Mouse (Mus musculus) limb, embryonic 12.5 days (tissue): Measurements from ENCODE around the gene Ildr2. TPM values are rescaled to one million over a fixed set of nuclear protein-coding genes. Genes with fewer than 3 reads are reported as not detected.

Experiments used
- ATAC-seq: fragments of 200-750 bp; cut with Nextera tagmentation; 2 replicates; pipeline ENCODE4 v1.8.0; 2017; ENCODE audit warnings: low read depth, moderate TSS enrichment; ENCODE audit not compliant: insufficient number of reproducible peaks, insufficient read depth, low FRiP score, low TSS enrichment
- H3K27ac ChIP-seq: fragments of 300-500 bp; sonication (generic); 2 replicates; pipeline ENCODE4 v1.5.1; 2016; ENCODE audit warnings: mild to moderate bottlenecking, moderate library complexity
- H3K27me3 ChIP-seq: fragments of 300-500 bp; sonication (generic); 2 replicates; pipeline ENCODE4 v1.6.1; 2016; ENCODE audit warnings: mild to moderate bottlenecking, moderate library complexity
- H3K36me3 ChIP-seq: fragments of 300-500 bp; sonication (generic); 2 replicates; pipeline ENCODE4 v1.6.1; 2016; ENCODE audit warnings: mild to moderate bottlenecking, moderate library complexity
- H3K4me1 ChIP-seq: fragments of 300-500 bp; sonication (generic); replicated peaks from 2 replicates; pipeline ENCODE4 v1.6.1; 2016
- H3K4me2 ChIP-seq: fragments of 300-500 bp; sonication (generic); 2 replicates; pipeline ENCODE4 v1.6.1; 2016; ENCODE audit warnings: mild to moderate bottlenecking, moderate library complexity
- H3K4me3 ChIP-seq: fragments of 300-500 bp; sonication (generic); replicated peaks from 2 replicates; pipeline ENCODE4 v1.5.1; 2016; ENCODE audit warnings: mild to moderate bottlenecking
- H3K9ac ChIP-seq: fragments of 300-500 bp; sonication (generic); replicated peaks from 2 replicates; pipeline ENCODE4 v1.6.1; 2016; ENCODE audit warnings: mild to moderate bottlenecking, moderate library complexity
- H3K9me3 ChIP-seq: fragments of 300-500 bp; sonication (generic); 2 replicates; pipeline ENCODE4 v1.6.1; 2016; ENCODE audit warnings: mild to moderate bottlenecking, moderate library complexity
- WGBS: fragments of 180-500 bp; shearing (Covaris S2); methylation state at CpG from one replicate; pipeline ENCODE4 v1.1.7; 2016; 5-methylcytosine and 5-hydroxymethylcytosine counted together
- polyA plus RNA-seq: library from polyadenylated mRNA; unstranded; fragments of >200 nt; fragmentation: Nextera tagmentation; extraction: Ambion mirVana; gene quantifications from 2 replicates; pipeline ENCODE4 v1.2.1, GENCODE M21; 2016

Ildr2 gene
- polyA plus RNA-seq, result 0.23 and 0.29 TPM in 2 replicates

DNA sequence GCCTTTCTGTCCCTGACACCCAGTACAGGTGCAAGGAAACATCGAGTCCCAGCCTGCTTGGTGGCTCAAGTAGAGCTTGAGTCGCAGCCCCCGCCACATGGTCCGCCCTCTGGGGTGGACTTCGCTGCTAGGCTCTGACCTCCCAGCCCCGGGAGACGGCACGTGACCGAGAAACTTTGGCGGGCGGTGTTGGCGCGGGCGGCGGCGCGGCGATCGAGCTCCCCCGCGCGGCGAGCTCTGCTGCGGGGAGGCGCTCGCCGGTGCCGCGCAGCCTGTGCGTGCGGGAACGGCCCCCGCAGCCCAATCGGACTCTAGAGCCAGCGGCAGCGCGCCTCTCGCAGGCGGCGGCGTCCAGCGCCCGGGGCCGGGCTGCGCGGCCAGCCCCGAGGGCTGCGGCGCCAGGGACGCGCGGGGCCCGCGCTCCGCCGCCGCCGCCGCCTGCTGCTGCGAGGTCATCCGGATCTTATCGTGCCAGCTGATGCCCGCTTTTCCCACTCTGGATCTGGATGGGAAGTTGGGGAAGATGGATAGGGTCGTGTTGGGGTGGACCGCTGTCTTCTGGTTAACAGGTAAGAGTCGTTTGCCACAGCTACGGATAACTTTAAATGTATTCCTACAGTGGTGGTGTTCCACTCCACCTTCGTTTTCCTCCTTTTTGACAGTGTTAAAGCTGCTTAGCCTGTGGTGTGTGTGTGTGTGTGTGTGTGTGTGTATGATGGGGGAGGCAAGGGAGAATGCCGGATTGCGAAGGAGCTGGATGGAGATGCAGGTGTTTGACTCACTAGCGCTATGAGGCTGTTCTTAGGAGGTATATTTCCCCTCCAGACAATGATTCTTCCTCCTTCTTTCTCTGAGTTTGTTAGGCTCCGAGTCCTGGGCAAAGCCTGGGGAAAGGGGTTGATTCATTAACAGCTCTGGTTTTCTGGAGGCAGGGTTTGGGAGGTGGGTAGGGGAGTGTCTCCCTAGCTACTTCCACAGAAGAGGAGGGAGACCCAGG, at the start of gene Ildr2:
Gene Ildr2, plus strand, starts transcription at position 242 of the 997 bp plus-strand sequence.
- Histone ChIP-seq H3K4me2 (peak within 1 kb of the TSS; percentile 91), H3K9ac (peak within 1 kb of the TSS; percentile 65), H3K4me1 (peaks cover 12% of the 10 kb centered on the region), H3K9me3 (no peaks in the 10 kb centered on the region), H3K36me3 (no peaks in the 10 kb centered on the region), H3K27ac (no peak within 1 kb of the TSS), H3K27me3 (peaks cover 52% of the 10 kb centered on the region), H3K4me3 (peak within 1 kb of the TSS; percentile 52)
- WGBS, result under 1% methylated on average over 72 of the region's 72 CpGs
- ATAC-seq, result no peak

DNA sequence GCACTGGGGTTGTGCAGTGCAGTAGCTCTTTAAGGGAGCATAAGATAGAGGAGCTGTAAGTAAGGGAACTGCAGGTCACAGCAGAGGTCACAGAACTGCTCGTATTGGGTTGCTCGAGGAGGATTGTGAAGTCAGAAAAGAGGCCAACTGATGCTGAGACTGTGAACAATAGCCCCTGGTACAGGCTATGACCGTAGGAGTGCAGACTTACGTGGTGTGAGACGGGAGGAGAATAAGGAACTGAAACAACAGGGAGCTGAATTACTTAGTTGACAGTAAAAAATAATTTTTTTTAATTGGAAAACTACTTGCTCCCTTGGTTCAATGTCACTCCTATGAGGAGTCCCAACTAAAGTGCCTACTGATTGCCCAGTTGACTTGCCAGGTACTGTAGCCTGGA, 49.8 kb upstream of the Ildr2 start:
- H3K9ac ChIP-seq, result no peak overlapping the region
- H3K4me2 ChIP-seq, result no peak overlapping the region
- H3K4me3 ChIP-seq, result no peak overlapping the region
- H3K4me1 ChIP-seq, result no peaks in the 10 kb centered on the region
- H3K27me3 ChIP-seq, result no peaks in the 10 kb centered on the region
- ATAC-seq, result no peak
- no peak overlapping the region for H3K27ac ChIP-seq
- no peaks in the 10 kb centered on the region for H3K9me3 ChIP-seq
- H3K36me3 ChIP-seq, result no peaks in the 10 kb centered on the region
- WGBS, result 53% methylated on average over 5 of the region's 5 CpGs

DNA sequence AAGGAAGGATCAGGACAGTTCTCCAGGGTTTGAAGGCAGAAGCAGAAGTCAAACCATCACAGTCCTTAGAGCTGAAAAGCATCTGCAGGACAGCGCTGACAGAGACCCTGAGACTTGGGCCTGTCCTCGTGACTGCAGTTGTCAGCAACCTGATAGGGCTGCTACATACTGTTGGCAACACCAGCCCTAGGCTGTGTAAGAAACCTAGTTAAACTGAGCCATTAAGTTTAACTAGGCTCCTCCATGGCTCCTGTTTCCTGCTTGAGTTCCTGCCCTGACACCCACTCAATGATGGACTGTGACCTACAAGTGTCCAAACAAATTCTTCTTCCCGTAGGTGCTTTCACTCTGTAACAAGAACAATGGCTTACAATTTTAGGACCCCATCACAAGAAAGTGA, 48.8 kb upstream of the Ildr2 start:
- Histone ChIP-seq H3K4me3 (no peak overlapping the region), H3K27ac (no peak overlapping the region), H3K9me3 (no peaks in the 10 kb centered on the region), H3K4me2 (no peak overlapping the region), H3K9ac (no peak overlapping the region), H3K36me3 (no peaks in the 10 kb centered on the region), H3K4me1 (no peaks in the 10 kb centered on the region), H3K27me3 (no peaks in the 10 kb centered on the region)
- ATAC-seq, result no peak
- WGBS, result 56% methylated on average over 3 of the region's 3 CpGs

DNA sequence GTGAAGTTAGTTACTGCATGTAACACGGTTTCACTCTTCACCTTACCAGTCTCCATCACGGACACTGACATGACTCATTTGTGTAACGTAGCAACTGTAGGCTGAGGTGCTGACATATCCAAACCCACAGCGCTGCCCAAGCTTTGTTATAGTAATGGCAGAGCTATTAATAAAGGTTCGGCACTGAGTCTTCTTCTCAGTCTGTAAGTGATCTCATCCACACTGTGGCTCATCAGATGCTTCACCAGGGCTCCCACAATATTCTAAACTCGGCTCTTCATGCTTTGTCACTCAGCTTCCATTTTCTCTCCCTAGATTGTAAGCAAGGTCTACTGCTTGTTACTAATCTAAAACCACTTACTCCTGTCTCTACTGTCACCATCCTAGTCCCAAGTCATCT, 44.6 kb upstream of the Ildr2 start:
- no peaks in the 10 kb centered on the region for H3K4me1 ChIP-seq
- H3K27me3 ChIP-seq, result no peaks in the 10 kb centered on the region
- no peak overlapping the region for H3K9ac ChIP-seq
- ATAC-seq, result no peak
- H3K36me3 ChIP-seq, result no peaks in the 10 kb centered on the region
- H3K4me3 ChIP-seq, result no peak overlapping the region
- no peak overlapping the region for H3K4me2 ChIP-seq
- H3K27ac ChIP-seq, result no peak overlapping the region
- 89% methylated on average over 6 of the region's 6 CpGs for WGBS
- no peaks in the 10 kb centered on the region for H3K9me3 ChIP-seq

DNA sequence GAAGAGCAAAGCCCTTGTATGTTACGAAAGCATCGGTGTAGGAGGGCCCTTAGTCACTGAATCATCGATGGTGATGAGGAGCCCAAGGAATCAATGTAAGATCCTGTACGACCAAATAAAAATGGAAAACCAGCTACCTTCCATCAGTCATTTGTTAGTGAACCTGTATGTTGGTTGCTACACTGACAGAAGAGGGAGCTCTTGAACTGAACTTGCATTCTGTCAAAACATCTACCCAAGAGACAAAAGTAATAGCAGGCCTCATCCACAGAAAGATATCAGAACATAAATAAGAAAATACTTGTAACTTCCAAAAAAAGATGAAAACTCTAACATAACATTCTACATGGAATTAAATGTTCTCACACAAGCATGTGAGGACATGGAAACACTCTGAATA, 39.8 kb upstream of the Ildr2 start:
- no peaks in the 10 kb centered on the region for H3K4me1 ChIP-seq
- WGBS, result 82% methylated on average over 4 of the region's 4 CpGs
- no peaks in the 10 kb centered on the region for H3K36me3 ChIP-seq
- ATAC-seq, result no peak
- H3K4me3 ChIP-seq, result no peak overlapping the region
- no peak overlapping the region for H3K27ac ChIP-seq
- no peak overlapping the region for H3K4me2 ChIP-seq
- no peaks in the 10 kb centered on the region for H3K27me3 ChIP-seq
- no peaks in the 10 kb centered on the region for H3K9me3 ChIP-seq
- no peak overlapping the region for H3K9ac ChIP-seq

DNA sequence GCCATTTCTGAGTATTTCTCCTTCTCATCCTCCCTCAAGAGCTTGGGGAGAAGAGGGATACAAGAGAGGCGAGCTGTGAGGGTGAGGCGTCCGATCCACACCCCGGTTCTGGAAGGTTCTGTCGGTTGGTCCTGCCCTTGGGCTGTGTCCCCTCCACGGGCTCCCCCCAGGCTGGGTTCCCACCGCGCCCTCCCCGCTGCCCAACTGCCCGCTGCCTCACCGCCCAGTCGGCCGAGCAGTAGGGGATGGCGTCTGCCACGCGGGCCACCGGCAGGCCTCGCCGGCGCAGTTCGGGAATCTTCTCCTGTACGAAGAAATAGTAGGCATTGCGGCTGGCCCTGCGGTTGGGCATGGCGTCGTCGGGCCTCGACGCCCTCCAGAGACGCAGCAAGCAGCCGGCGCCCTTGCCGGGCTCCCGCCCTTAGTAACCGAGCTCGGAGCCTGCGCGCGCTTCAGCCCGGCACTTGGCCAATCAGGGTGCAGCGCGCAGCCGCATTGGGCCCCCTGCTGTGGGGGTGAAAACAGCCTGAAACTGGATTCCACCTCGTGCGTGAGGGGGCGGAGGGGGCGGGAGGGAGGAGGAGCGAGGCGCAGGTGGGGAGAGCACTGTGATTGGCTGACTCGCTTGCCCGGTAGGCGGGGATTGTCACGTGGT, 15.5 kb upstream of the Ildr2 start, which contains the start of gene Mael:
Gene Mael, minus strand, starts transcription at position 433 of the 655 bp plus-strand sequence.
- no peak within 1 kb of the TSS for H3K4me2 ChIP-seq
- H3K27me3 ChIP-seq, result no peaks in the 10 kb centered on the region
- H3K36me3 ChIP-seq, result no peaks in the 10 kb centered on the region
- H3K9ac ChIP-seq, result no peak within 1 kb of the TSS
- no peak; the same call in 1 of the 2 replicates for ATAC-seq
- H3K27ac ChIP-seq, result no peak within 1 kb of the TSS
- H3K4me1 ChIP-seq, result no peaks in the 10 kb centered on the region
- H3K9me3 ChIP-seq, result peaks cover 10% of the 10 kb centered on the region
- no peak within 1 kb of the TSS for H3K4me3 ChIP-seq
- WGBS, result 85% methylated on average over 53 of the region's 53 CpGs

DNA sequence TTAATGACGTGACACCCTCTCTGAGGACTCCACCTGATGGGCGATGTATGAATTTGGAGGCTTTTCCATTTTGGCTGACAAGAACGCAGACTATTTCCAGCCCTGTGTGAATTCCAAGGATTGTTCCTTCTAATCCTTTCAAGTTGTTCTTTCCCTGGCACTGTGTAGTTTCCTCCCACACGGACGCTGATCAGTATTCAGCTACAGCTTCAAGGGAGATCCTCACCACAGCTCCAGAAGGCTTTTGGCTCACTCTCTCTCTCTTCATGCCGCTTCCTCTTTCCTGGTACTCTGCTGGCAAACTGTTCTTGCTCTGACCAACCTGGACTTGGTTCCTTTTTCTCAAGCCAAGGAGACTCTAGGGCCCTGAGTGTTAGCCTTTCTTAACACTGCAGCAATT, 9.7 kb upstream of the Ildr2 start:
- 86% methylated on average over 6 of the region's 6 CpGs for WGBS
- H3K9me3 ChIP-seq, result no peaks in the 10 kb centered on the region
- ATAC-seq, result no peak
- H3K9ac ChIP-seq, result no peak overlapping the region
- H3K4me1 ChIP-seq, result no peaks in the 10 kb centered on the region
- H3K4me2 ChIP-seq, result no peak overlapping the region
- H3K27me3 ChIP-seq, result no peaks in the 10 kb centered on the region
- no peak overlapping the region for H3K27ac ChIP-seq
- H3K36me3 ChIP-seq, result no peaks in the 10 kb centered on the region
- H3K4me3 ChIP-seq, result no peak overlapping the region

DNA sequence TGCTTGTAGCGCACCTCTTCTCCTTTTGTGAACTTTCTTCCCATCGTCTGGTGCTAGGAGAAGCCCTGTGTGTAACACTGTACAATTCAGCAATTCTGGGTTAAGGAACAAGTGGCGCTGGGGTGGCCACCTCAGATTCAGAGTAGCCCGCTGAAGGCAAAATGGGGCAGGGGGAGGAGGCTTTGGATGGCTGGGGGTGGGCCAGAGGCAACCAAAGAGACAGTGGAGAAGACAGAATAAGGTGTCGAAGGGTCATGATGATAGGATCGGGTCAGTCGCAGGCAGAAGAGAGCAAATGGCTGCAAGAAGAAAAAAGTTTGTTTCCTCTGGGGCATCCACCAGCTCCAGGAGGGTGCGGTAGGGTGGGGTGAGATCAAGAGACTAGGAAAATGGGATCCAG, 1.2 kb downstream of the Ildr2 start:
- Histone ChIP-seq H3K9ac (no peak overlapping the region), H3K4me3 (peak overlapping the region; percentile 52; the same call in 1 of the 2 replicates), H3K4me2 (peak overlapping the region; percentile 91; the same call in 1 of the 2 replicates), H3K27ac (no peak overlapping the region), H3K36me3 (no peaks in the 10 kb centered on the region), H3K4me1 (peaks cover 12% of the 10 kb centered on the region), H3K27me3 (peaks cover 52% of the 10 kb centered on the region), H3K9me3 (no peaks in the 10 kb centered on the region)
- no peak for ATAC-seq
- WGBS, result 27% methylated on average over 8 of the region's 8 CpGs

DNA sequence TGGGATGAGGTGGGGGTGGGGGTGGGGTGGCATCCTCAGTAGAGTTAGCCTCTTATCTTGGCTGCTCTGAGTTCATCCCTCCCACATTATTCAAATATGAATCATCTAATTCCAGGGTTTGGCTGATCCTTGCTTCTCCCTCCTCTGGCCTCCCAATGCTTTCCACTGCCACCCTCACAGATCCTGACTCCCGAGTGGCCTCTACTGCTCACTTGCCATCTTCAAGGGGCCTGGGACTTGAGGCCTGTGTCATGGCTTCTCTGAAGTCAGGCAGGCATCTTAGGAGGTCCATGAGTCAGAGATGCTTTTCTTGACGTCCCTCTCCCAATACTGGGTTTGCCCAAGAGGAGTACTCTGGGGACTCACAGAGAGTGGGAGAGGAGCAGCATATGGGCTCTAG, 1.7 kb downstream of the Ildr2 start:
- no peaks in the 10 kb centered on the region for H3K9me3 ChIP-seq
- H3K4me1 ChIP-seq, result peaks cover 12% of the 10 kb centered on the region
- H3K4me2 ChIP-seq, result no peak overlapping the region
- peaks cover 52% of the 10 kb centered on the region for H3K27me3 ChIP-seq
- H3K36me3 ChIP-seq, result no peaks in the 10 kb centered on the region
- ATAC-seq, result no peak
- 50% methylated on average over 2 of the region's 2 CpGs for WGBS
- no peak overlapping the region for H3K27ac ChIP-seq
- no peak overlapping the region for H3K4me3 ChIP-seq
- no peak overlapping the region for H3K9ac ChIP-seq

DNA sequence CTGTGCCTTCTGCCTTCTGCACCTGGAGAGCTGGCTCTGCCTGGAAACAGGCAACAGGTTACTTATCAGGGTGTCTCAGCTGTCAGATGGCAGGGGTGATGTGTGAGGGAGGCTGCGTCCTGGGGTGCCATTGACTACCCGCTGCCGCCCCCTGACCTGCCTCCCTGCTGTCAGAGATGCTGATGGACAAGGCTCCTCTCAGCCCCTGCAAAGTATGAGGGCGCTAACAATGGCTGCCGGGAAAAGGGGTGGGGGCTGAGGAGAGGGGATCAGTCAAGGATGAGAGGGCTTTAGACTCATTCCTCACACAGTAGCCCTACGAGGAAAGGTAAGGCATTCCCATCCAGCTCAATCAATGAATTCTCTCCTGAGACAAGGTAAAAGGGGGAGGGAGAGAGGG, 2.4 kb downstream of the Ildr2 start:
- Histone ChIP-seq H3K4me1 (peaks cover 12% of the 10 kb centered on the region), H3K36me3 (no peaks in the 10 kb centered on the region), H3K27ac (no peak overlapping the region), H3K4me2 (no peak overlapping the region), H3K9me3 (no peaks in the 10 kb centered on the region), H3K4me3 (no peak overlapping the region), H3K9ac (no peak overlapping the region), H3K27me3 (peaks cover 52% of the 10 kb centered on the region)
- no peak for ATAC-seq
- 14% methylated on average over 6 of the region's 6 CpGs for WGBS

DNA sequence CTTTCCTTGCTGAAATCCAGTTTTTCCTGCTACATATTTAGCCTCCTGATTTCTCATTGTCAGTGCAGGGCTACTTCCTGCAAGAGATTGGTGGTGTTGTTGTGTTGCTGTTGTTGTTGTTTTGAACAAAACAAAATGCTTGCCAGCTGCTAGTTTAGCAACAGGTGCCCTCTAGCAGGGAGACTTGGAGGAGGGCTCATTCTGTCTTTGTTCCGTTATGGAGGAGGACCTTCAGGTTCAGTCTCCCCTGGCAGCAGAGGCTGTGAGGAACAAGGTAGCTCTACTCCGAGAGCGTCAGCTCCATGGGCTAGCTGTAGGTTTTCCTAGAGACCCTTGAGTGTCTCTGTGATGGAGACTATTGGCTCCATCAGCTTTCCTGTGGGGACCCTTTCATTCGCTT, 3.0 kb downstream of the Ildr2 start:
- 73% methylated on average over 4 of the region's 4 CpGs for WGBS
- Histone ChIP-seq H3K27me3 (peaks cover 52% of the 10 kb centered on the region), H3K36me3 (no peaks in the 10 kb centered on the region), H3K9ac (no peak overlapping the region), H3K4me1 (peaks cover 12% of the 10 kb centered on the region), H3K4me2 (no peak overlapping the region), H3K9me3 (no peaks in the 10 kb centered on the region), H3K27ac (no peak overlapping the region), H3K4me3 (no peak overlapping the region)
- no peak for ATAC-seq
